Mouse (Mus musculus) limb, embryonic 14.5 days (tissue): ENCODE measurements around the gene Fgfr2. TPM values are rescaled to one million over a fixed set of nuclear protein-coding genes. Genes with fewer than 3 reads are reported as not detected.

ENCODE experiments used
- ATAC-seq: fragments of 200-750 bp; cut with Nextera tagmentation; 2 replicates; pipeline ENCODE4 v1.8.0; 2017; ENCODE audit warnings: low read depth, moderate number of reproducible peaks, moderate TSS enrichment; ENCODE audit not compliant: low FRiP score
- DNase-seq: peaks from one replicate; pipeline ENCODE4 v3.0.0-alpha.2; 2015; ENCODE audit warnings: low spot score
- H3K27ac ChIP-seq: fragments of 300-500 bp; sonication (generic); replicated peaks from 2 replicates; pipeline ENCODE4 v1.5.1; 2014; ENCODE audit warnings: low read depth, mild to moderate bottlenecking, low read length, moderate library complexity, mixed read lengths
- H3K27me3 ChIP-seq: fragments of 300-500 bp; sonication (generic); 2 replicates; pipeline ENCODE4 v1.6.1; 2014; ENCODE audit warnings: low read length, mixed read lengths; ENCODE audit not compliant: control insufficient read depth, insufficient read depth
- H3K36me3 ChIP-seq: fragments of 300-500 bp; sonication (generic); 2 replicates; pipeline ENCODE4 v1.6.1; 2014; ENCODE audit warnings: mild to moderate bottlenecking, low read length, moderate library complexity, mixed read lengths; ENCODE audit not compliant: control insufficient read depth, insufficient read depth
- H3K4me1 ChIP-seq: fragments of 300-500 bp; sonication (generic); 2 replicates; pipeline ENCODE4 v1.6.1; 2014; ENCODE audit warnings: antibody characterized with exemption, low read length, mixed read lengths; ENCODE audit not compliant: control insufficient read depth, insufficient read depth
- H3K4me2 ChIP-seq: fragments of 300-500 bp; sonication (generic); replicated peaks from 2 replicates; pipeline ENCODE4 v1.6.1; 2014; ENCODE audit warnings: low read depth, mild to moderate bottlenecking, low read length, moderate library complexity; ENCODE audit not compliant: severe bottlenecking
- H3K4me3 ChIP-seq: fragments of 300-500 bp; sonication (generic); replicated peaks from 2 replicates; pipeline ENCODE4 v1.5.1; 2014; ENCODE audit warnings: low read length
- H3K9ac ChIP-seq: fragments of 300-500 bp; sonication (generic); 2 replicates; pipeline ENCODE4 v1.6.1; 2014; ENCODE audit warnings: mild to moderate bottlenecking, low read depth, low read length, moderate library complexity; ENCODE audit not compliant: severe bottlenecking
- H3K9me3 ChIP-seq: fragments of 300-500 bp; sonication (generic); 2 replicates; pipeline ENCODE4 v1.6.1; 2016; ENCODE audit warnings: low read length; ENCODE audit not compliant: control insufficient read depth
- POLR2A ChIP-seq: fragments of 200-500 bp; IDR thresholded peaks from 2 replicates; pipeline ENCODE4 v1.8.0; 2012; ENCODE audit warnings: inconsistent platforms, mild to moderate bottlenecking, moderate library complexity, borderline replicate concordance; ENCODE audit not compliant: insufficient read depth, insufficient read length; ENCODE audit errors: extremely low read depth
- WGBS: fragments of 180-500 bp; shearing (Covaris S2); extraction: QIAGEN DNeasy Blood & Tissue Kit; methylation state at CpG from one replicate; pipeline ENCODE4 v1.1.7; 2014; 5-methylcytosine and 5-hydroxymethylcytosine counted together
- polyA plus RNA-seq, 2 experiments: library from polyadenylated mRNA; depleted of rRNA in 1 of 2; stranded (reverse) in 1 of 2; unstranded in 1 of 2; fragments of >200 nt; fragmentation: Nextera tagmentation in 1 of 2; extraction: Ambion mirVana in 1 of 2; gene quantifications; 2 replicates each; pipeline versions ENCODE4 v1.2.1 to v1.2.3; 2012 to 2014

The Fgfr2 gene
- polyA plus RNA-seq, 2 experiments: 131 to 133 TPM

DNA sequence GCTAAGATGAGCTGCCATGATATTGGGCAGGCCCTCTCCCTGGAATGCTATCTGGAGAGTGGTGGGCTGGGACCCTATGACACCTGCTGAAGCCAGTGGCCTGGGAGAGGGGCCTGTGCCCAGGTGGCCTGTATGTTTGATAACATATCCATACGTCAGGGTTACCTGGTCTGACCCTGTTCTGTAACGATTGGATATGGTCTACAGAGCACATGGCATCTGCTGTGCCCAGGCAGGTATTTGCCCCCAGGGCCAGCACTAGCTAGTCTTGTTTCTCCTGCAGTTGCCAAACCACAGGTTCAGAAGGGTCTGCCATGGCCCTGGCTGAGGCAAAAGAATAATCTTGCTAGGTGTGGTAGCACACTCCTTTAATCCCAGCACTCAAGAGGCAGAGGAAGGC, 429.6 kb downstream of the Fgfr2 start:
- no peak overlapping the region for H3K4me2 ChIP-seq
- no peak for DNase-seq
- TF ChIP-seq POLR2A: no peak
- no peak overlapping the region for H3K4me3 ChIP-seq
- H3K36me3 ChIP-seq: no peaks in the 10 kb centered on the region
- 0 out of 2 replicates have a peak, but pooled peaks cover 11% of the 10 kb centered on the region for H3K4me1 ChIP-seq
- 72% methylated on average over 2 of the region's 2 CpGs for WGBS
- no peaks in the 10 kb centered on the region for H3K27me3 ChIP-seq
- H3K27ac ChIP-seq: no peak overlapping the region
- ATAC-seq: no peak
- H3K9ac ChIP-seq: no peak overlapping the region
- no peaks in the 10 kb centered on the region for H3K9me3 ChIP-seq

DNA sequence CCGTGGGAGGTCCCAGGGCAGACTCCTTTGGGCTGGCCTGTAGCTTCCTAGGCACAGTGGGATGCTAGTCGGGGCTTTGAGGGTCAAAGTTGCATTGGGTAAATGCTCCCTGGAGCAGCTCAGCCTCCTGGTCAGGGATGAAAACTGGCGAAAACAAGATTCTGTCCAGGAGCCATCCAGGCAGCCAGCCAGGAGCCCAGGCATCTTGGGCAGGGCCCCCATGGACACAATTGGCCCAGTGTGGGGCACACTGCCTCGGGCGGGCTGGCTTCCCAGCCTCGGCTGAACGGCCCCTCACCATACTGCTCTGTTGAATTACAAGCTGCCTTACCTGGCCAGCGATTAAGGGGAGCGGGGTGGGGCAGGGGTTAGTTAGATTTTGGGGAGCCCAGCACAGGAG, 430.4 kb downstream of the Fgfr2 start:
- WGBS: 68% methylated on average over 9 of the region's 9 CpGs
- DNase-seq: no peak
- H3K4me2 ChIP-seq: no peak overlapping the region
- H3K9me3 ChIP-seq: no peaks in the 10 kb centered on the region
- H3K9ac ChIP-seq: no peak overlapping the region
- no peak overlapping the region for H3K4me3 ChIP-seq
- no peak for TF ChIP-seq POLR2A
- 0 out of 2 replicates have a peak, but pooled peaks cover 15% of the 10 kb centered on the region for H3K4me1 ChIP-seq
- no peaks in the 10 kb centered on the region for H3K27me3 ChIP-seq
- no peak for ATAC-seq
- H3K36me3 ChIP-seq: no peaks in the 10 kb centered on the region
- H3K27ac ChIP-seq: no peak overlapping the region

DNA sequence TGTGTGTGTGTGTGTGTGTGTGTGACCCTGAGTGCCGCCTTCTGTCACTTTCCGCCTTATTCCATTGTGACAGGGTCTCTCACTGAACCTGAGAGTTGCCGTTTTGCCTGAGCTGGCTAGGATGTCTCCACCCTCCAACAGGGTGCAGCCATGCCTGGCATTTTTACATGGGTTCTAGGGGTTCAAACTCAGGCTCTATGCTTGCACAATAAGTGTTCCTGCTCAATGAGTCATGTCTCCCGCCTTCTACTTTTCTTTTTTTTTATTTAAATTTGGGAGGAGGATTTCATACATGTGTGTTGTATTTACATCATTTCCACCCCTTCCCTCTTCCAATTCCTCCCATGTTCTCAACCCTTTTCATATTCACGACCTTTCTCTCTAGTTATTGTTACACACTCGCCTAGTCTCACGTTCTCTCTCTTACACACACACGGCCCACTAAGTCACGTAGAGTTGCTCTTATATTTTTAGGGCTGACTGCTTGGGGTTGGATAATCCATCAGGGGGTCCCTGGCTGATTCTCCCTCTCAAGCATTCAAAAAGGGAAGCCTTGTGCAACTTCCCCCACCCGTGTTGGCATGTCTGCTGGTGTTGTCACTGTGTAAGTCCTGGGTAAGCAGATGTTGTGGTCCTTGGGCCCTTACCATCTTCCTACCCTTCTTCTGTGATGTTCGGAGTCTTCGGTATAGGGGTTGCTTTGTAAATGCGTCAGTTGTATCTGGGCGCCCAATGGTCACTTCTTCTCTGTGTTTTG, 432.3 kb downstream of the Fgfr2 start:
- Histone ChIP-seq H3K27me3 (no peaks in the 10 kb centered on the region), H3K9me3 (no peaks in the 10 kb centered on the region), H3K27ac (no peak overlapping the region), H3K4me2 (no peak overlapping the region), H3K4me3 (no peak overlapping the region), H3K36me3 (no peaks in the 10 kb centered on the region), H3K4me1 (0 out of 2 replicates have a peak, but pooled peaks cover 15% of the 10 kb centered on the region), H3K9ac (no peak overlapping the region)
- ATAC-seq (no peak), DNase-seq (no peak)
- 85% methylated on average over 14 of the region's 14 CpGs for WGBS
- TF ChIP-seq POLR2A: no peak

DNA sequence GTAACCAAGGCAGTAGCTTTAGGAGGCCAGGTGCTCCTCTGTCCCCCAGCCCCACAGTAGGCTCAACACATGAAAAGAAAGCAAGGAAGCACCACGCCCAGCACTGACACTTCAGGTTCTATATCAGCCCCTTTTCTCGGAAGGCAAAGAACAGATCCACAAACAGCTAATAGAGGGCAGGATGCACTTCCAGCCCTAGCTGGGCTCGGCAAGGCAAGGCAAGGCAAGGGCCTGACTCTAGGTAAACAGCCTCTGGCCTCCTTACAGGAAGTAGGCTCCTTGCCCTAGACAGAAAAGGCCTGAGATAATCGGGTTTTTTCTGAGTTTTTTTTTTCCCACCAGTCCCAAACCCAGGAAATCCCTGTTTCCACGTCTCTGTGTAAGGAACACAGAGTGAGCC, 433.4 kb downstream of the Fgfr2 start:
- Histone ChIP-seq H3K4me2 (no peak overlapping the region), H3K9me3 (no peaks in the 10 kb centered on the region), H3K36me3 (no peaks in the 10 kb centered on the region), H3K4me1 (0 out of 2 replicates have a peak, but pooled peaks cover 15% of the 10 kb centered on the region), H3K4me3 (no peak overlapping the region), H3K27me3 (no peaks in the 10 kb centered on the region), H3K9ac (no peak overlapping the region), H3K27ac (peak overlapping the region; percentile 53)
- 69% methylated on average over 5 of the region's 5 CpGs for WGBS
- ATAC-seq (no peak), DNase-seq (no peak)
- TF ChIP-seq POLR2A: no peak

DNA sequence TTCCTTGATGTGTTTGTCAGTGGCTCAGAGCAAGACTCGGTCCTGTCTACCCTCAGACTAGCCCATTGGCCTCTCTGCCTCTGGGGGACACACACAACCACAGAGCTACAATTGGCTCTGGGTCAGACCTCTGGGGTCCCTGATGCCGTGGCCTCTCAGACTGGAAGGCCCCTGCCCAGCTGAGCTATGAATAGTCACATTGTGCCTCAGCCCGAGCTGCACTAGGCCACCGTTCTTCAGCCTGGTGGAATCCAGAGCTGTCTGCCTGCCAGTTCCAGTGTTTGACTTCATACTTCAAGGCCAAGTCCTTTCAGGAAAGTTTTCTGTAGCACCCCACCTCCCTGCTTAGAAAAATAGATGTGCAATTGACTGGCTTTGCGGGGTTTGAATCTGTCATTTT, 434.4 kb downstream of the Fgfr2 start:
- ATAC-seq: peak; percentile 69
- no peak for TF ChIP-seq POLR2A
- Histone ChIP-seq H3K36me3 (no peaks in the 10 kb centered on the region), H3K9me3 (no peaks in the 10 kb centered on the region), H3K4me2 (no peak overlapping the region), H3K9ac (no peak overlapping the region), H3K27ac (peak overlapping the region; percentile 71), H3K4me3 (no peak overlapping the region), H3K27me3 (no peaks in the 10 kb centered on the region), H3K4me1 (0 out of 2 replicates have a peak, but pooled peaks cover 15% of the 10 kb centered on the region)
- WGBS: 49% methylated on average over 5 of the region's 5 CpGs
- DNase-seq: peak; percentile 54

DNA sequence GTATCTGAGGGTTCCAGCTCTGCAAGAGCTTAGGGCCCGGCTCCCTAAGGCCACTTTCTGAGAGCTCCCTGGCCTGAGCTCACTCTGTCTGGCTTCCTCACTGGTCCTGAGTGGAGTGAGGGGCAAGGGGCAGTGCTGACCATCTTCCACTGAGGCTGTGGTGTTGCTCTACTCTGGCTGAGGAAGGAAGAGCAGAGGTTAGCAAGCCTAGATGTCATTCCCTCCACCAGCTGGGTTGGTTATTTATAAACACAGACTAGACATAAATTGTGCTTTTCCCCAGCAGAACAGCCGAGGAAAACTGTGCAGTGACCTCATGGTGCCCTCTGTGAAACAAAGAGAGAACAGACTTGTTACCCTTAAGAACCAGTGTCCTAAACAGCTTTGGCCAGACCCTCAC, 435.3 kb downstream of the Fgfr2 start:
- Histone ChIP-seq H3K27me3 (no peaks in the 10 kb centered on the region), H3K9me3 (no peaks in the 10 kb centered on the region), H3K4me1 (0 out of 2 replicates have a peak, but pooled peaks cover 20% of the 10 kb centered on the region), H3K9ac (no peak overlapping the region), H3K27ac (peak overlapping the region; percentile 71), H3K4me3 (no peak overlapping the region), H3K4me2 (no peak overlapping the region), H3K36me3 (no peaks in the 10 kb centered on the region)
- no peak for TF ChIP-seq POLR2A
- no peak for ATAC-seq
- 53% methylated on average over 2 of the region's 2 CpGs for WGBS
- no peak for DNase-seq
